Mouse (Mus musculus): ENCODE results near the gene Slc12a7. TPM values are rescaled to one million over a fixed set of nuclear protein-coding genes. Genes with fewer than 3 reads are reported as not detected.
"Not testable (repeated sequence)": the region's sequence is repeated elsewhere in the genome, so short reads cannot be mapped to it uniquely, and the experiment has no call there.

Gene Slc12a7
- 100 to 1,000 TPM; 145 to 150 TPM for total RNA-seq (2021)

GRCm38 (mm10) chr13:73732742-73733700 lies at the start of gene Slc12a7:
Gene Slc12a7 (plus strand): TSS chr13:73733094.
- peak; percentile 67 for DNase-seq

DNA sequence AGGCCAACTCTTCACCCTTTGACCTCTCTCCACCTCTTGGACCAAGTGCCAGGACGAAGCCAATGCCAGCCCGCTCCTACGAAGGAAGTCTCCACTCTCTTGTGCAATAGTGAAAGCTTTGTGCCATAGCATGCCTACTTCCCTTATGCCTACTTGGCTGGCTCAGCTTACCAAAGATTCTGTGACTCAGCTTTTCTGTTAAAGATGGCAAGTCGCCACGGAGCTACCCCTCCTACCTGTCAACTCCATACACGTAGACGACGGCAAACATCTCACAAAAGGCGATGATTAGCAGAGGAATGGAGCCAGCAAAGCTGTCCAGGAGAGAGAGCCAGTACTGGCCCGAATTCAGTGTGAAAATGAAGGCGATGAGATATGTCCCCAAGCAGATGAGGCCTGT lies 49.2 kb upstream of the Slc12a7 start:
- peak; percentile 23 for DNase-seq

DNA sequence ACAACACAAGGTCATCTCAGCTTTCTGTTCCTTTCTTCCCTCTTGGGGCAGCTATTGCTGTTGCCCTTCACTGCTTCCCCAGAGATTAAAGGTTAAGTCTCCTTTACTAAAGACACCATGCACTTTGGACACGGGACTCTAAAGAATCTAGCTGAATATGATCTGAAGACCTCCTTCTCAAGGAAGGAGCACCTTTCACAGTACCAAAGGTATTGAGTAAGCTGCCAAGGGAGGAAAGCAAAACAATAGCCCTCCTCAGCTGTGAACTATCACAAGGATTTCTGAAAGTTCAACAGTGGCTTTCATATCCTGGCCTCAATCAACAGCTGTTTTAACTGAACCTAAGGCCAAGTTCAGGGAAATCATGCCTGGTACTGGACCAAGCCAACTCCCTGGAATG lies 48.5 kb upstream of the Slc12a7 start:
- no peak for DNase-seq

DNA sequence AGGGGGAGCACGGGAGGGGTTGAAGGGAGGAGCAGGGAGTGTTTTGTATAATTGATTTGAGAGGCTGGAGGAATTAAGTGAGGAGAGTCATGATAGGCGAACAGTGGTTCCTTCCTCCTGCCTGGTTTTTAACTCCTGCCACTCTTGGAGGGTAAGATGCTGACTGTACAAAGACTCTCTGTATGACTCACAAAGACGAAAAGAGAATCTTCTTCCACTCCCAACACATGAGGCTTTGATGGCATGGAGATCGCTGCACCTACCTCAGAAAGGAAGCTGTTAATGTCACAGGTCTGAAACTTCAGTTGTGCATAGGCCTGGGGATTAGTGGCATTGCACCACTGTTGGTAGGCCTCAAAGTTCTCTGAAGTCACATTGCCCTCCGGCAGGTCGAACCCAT lies 47.4 kb upstream of the Slc12a7 start:
- DNase-seq: no peak

DNA sequence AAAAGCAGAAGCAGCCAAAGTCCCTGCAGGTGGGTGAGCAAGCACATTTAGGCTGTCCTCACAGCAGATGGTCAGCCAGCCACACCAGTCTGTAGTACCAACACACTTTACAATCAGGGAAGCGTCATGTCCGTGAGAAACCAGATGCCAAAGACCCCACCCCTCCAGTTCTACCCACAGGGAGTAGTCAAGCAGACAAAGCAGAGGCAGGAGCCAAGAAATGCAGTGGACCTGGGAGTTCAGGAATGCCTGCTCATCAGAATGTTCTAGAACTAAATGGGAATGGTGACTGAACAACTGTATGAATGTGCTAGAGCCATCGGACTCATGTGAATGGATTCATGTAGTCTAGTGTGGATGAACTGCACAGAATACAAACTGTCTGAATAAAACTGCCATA lies 45.3 kb upstream of the Slc12a7 start:
- no peak for DNase-seq

DNA sequence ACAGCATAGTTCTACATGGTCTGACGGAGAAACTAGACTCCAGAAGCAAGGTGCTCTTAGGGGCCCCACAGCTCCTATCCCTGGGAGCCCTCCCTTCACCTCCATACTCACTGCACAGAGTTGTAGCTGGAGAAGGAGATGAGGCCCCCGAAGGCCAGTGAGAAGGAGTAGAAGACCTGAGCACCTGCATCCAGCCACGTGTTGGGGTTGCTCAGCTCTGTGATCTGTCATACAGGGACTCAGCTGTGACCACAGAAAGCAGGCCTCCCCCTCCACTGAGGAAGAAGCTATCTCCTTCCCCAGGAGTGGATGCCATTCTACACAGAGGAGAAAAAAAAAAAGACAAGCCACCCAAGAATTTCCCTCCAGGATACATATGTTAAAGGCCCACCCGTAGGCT lies 44.0 kb upstream of the Slc12a7 start:
- no peak for DNase-seq

DNA sequence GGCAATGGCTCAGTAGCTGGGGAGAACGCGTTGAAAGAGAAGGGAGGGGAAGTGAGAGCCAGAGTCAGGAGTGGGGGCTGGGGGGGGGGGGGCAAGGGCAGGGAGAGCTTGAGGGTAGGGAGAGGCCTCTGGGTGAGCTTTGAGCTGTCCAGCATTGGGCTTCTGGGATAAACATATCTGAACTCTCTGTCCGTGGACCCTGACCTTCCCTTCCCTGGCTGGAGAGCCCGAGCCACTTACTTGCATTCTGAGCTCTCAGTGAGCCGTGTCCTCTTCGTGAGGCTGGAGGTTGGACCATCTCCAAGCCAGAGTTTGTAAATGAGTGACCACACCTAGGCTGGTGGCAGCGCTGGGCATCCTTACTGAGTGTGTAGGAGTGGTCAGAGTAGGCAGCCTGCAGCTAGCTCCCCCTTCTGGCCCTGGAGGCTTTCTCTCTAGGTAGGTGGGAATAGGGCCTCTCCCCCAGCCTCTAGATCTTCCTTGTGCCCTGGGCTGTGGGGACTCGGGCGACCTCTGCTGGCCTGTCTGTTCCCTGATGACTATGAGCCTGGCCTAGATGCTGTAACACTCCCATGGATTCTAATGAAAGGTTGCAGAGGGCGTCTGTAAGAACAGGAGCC lies 40.5 kb upstream of the Slc12a7 start:
- DNase-seq: peak; percentile 74

DNA sequence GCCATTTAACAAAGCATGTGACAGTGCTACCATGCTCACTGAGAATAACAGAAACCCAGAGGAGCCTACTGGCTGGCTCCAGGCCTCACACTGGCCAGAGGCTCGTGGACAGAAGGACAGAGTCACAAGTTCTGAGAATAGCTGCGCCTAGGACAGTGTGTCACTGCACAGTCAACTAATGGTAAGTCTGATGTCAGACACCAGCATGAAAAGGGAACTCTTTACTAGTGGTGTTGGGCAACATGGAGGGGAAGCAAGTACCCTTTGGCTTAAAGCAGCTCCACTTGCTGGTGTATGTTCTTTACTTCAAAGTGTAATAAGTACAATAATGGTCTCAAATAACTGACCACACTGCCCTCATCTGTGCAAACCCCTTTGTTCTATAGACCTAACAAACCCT lies 39.6 kb upstream of the Slc12a7 start:
- DNase-seq: no peak

DNA sequence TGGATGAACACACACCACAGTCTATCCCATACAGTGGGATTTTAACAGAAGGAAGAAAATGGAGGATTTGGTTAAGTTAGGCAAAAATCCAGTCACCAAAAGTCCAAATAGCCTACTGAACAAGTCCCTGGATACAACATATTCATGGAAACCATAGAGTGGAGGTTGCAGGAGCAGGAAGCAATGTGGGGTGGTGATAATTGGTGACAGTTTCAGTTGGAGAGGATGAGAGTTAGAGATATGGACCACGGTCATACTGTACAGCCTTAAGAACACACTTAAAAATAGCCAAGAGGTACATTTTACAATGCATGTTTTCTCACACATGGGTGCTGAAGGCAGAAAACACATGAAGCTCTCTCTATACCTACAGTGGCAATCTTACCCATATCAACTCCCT lies 37.9 kb upstream of the Slc12a7 start:
- no peak for DNase-seq

DNA sequence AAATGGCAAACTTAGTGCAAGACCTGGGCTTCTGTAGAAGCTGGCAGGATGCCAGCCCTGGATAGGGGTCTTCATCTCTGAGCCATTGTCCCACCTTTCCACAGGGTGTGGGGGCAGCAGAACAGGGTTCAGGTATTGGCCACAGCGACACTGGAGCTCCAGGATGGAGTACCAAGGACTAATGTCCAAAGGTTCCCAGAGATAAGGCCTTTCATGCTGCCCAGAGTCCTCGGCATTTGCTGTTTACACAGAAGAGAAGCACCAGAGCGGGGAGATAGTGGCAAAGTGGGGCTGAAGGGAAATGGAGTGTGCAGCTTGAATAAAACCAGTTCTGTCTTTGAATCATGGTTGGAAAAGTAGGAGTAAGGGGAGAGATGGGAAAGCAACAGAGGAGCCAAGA lies 36.4 kb upstream of the Slc12a7 start:
- no peak for DNase-seq

GRCm38 (mm10) chr13:73699714-73700113 lies 33.2 kb upstream of the Slc12a7 start:
- DNase-seq: no peak

GRCm38 (mm10) chr13:73700554-73700953 lies 32.3 kb upstream of the Slc12a7 start:
- no peak for DNase-seq

GRCm38 (mm10) chr13:73701161-73701883 lies 31.6 kb upstream of the Slc12a7 start:
- no peak for DNase-seq

GRCm38 (mm10) chr13:73702776-73703175 lies 30.1 kb upstream of the Slc12a7 start:
- no peak for DNase-seq

- not testable (repeated sequence) for DNase-seq
Observed at GRCm38 (mm10) chr13:73703486-73703885, 29.4 kb upstream of the Slc12a7 start.

- no peak for DNase-seq
Observed at GRCm38 (mm10) chr13:73704694-73705325, 28.1 kb upstream of the Slc12a7 start, which contains the start of gene Slc6a19. Gene Slc6a19 (minus strand): TSS chr13:73704865.

DNA sequence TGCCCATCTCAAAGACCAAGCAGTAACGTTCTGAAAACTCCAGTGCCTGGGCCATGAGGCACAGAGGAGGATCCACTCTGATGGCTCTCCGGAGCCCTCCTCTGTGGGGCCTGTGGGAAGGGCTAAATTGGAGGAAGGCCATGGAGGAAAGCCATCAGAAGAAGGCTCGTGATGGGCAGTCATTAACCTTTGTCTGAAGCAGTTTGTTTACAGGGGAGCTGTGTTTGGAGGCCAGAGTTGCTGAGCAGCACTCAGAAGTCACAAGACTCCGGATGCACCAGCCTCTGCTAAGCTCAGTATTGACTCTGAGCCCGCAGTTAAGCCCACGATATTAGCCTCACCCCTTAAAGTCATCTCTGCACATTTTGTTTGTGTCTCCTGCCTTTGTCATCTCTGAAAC lies 23.4 kb upstream of the Slc12a7 start:
- DNase-seq: no peak

- DNase-seq: no peak
Observed at GRCm38 (mm10) chr13:73711221-73711620, 21.7 kb upstream of the Slc12a7 start.

DNA sequence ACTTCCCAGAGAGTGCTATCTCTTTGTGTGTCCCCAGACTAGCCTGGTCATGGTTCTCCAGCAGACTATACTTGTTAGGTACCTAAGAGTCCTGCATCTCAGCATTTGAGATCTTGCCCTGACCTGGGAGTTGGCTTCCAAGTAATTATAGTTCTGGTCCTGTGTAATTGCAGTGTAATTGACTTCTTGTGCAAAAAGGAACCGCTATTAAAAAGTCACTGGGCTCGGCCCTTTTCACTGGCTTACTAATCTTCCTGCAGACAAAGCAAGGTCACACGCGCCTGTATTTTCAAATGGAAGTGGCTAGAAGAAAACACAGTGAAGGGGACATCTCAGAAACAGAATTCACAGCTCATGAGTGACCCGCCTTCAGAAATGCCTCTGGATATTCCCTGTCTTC lies 21.1 kb upstream of the Slc12a7 start:
- DNase-seq: no peak

- DNase-seq: no peak
Observed at GRCm38 (mm10) chr13:73712228-73712627, 20.7 kb upstream of the Slc12a7 start.

DNA sequence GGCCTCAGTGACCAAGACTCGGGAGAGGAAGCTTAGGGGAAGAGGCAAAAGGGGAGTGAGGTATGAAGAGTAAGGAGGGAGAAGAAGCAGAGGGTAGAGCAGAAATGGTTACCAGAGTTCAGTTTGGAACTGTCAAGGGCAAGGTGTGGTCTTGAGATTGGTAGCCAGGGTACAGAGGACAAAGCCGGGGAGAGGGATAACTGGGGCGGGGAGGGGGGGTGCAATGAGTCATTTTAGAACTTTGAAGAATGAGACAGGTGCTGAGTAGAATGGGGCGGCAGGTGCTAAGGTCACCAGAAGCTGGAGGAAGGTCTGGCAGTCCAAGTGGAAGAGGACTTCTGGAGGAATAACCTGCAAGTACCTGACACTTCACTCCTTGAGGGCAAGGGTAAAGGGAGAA lies 19.7 kb upstream of the Slc12a7 start:
- no peak for DNase-seq

- no peak for DNase-seq
Observed at GRCm38 (mm10) chr13:73714020-73714419, 18.9 kb upstream of the Slc12a7 start.

- DNase-seq: peak; percentile 92
Observed at GRCm38 (mm10) chr13:73718225-73718624, 14.7 kb upstream of the Slc12a7 start.
